Mouse (Mus musculus) olfactory bulb, adult 2 months (tissue): ENCODE measurements around the gene Panx1.

ENCODE experiments used
- CTCF ChIP-seq: fragments of 200-500 bp; IDR thresholded peaks from 2 replicates; pipeline ENCODE4 v1.5.1; 2012; ENCODE audit warnings: low read depth, mild to moderate bottlenecking, low read length, moderate library complexity; ENCODE audit not compliant: insufficient read depth
- POLR2A ChIP-seq: fragments of 200-500 bp; IDR thresholded peaks from 2 replicates; pipeline ENCODE4 v1.6.1; 2012; ENCODE audit warnings: mild to moderate bottlenecking, low read depth, low read length, moderate library complexity; ENCODE audit not compliant: insufficient read depth

- no peak for TF ChIP-seq CTCF
- TF ChIP-seq POLR2A, result no peak
Measured at GRCm38 (mm10) chr9:14970211-14970610, 75.1 kb downstream of the Panx1 start.
